Mouse (Mus musculus) ES-E14 (cell line): ENCODE results near the gene Cycs.

Experiments used
- CHD2 ChIP-seq: IDR thresholded peaks from 2 replicates; pipeline ENCODE4 v1.6.1; 2014; ENCODE audit warnings: mild to moderate bottlenecking, low read depth, low read length, inconsistent platforms
- ZNF384 ChIP-seq: IDR thresholded peaks from 2 replicates; pipeline ENCODE4 v1.6.1; 2012; ENCODE audit warnings: low read depth, low read length, inconsistent platforms

GRCm38 (mm10) chr6:50566997-50567255, 588 bp upstream of the Cycs start:
- TF ChIP-seq ZNF384, result no peak
- no peak for TF ChIP-seq CHD2
